ENCODE assay signal across 8 mouse cellular contexts in the genomic region with DNA sequence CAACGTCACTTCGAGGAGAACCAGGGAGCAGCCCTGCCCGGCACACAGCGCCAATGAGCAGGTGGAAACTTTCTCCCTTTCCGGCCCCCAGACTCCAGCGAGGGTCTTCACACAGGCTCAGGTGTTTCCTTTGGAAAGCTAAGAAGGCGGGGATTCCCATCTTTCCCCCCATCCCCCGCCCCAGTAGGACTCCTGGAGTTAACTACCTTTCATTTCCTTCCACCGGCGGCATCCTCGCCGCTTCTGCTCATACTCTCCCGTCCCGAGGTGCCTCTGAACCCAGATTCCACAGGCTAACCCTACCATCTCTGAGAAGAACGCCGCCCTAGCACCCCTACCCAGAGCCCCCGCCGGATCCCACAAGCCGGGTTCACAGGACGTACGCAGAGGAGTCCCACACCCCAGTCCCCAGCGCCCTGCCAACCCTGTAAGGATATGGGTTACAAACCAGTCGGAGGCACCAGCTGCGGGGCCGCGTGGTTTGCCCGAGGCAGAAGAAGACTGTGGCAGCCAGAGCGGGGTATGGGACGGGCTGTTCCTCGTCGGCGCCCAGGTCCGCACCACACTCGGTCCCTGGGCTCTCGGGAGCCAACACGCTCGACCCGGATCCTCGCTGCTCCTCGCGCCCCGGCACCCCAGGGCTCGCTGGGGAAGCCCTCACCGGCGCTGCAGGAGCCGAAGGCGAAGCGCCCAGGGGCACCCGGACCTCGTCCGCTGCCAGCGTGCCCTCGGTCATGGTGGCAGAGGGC. TPM values are rescaled to one million over a fixed set of nuclear protein-coding genes. Genes with fewer than 3 reads are reported as not detected.
A peak's percentile ranks its signal among the peaks of the same experiment; 100 is the strongest.
DNase-seq lines count a peak whose midpoint lies in the region; ATAC-seq and TF ChIP-seq lines count a peak whose summit lies in the region.

No protein-coding gene starts in this region.

- no peaks in the 10 kb centered on the region for H3K9me3 ChIP-seq in heart, embryonic 10.5 days
- no peaks in the 10 kb centered on the region for H3K9me3 ChIP-seq in E14TG2a.4 (ENCODE audit: low read length)
- H3K9me3 ChIP-seq in hindbrain, embryonic 13.5 days, result no peaks in the 10 kb centered on the region
- no peaks in the 10 kb centered on the region for H3K9me3 ChIP-seq in lung, postnatal 0 days (ENCODE audit: low read length)

- TF ChIP-seq CTCF in E14TG2a.4 (conservative IDR thresholded peaks at IDR 0.05; ENCODE audit: low read length), result no peak
- no peak for TF ChIP-seq CTCF in lung, postnatal 0 days (IDR thresholded peaks at IDR 0.05)
- TF ChIP-seq CTCF in testis, adult 2 months (IDR thresholded peaks at IDR 0.05; ENCODE audit: control insufficient read depth, insufficient read depth, insufficient replicate concordance, low read depth, low read length), result no peak

- H3K4me3 ChIP-seq in heart, embryonic 10.5 days, result peak overlapping the region; percentile 87
- H3K4me3 ChIP-seq in E14TG2a.4 (replicated peaks; ENCODE audit: low read length), result peak overlapping the region; percentile 91
- peak overlapping the region; percentile 80 for H3K4me3 ChIP-seq in hindbrain, embryonic 13.5 days
- H3K4me3 ChIP-seq in lung, postnatal 0 days (ENCODE audit: low read depth, low read length), result peak overlapping the region; percentile 53
- H3K4me3 ChIP-seq in testis, adult 2 months (ENCODE audit: control insufficient read depth, low read depth, low read length), result peak overlapping the region; percentile 89

- TF ChIP-seq POLR2A in testis, adult 2 months (IDR thresholded peaks at IDR 0.05; ENCODE audit: control insufficient read depth, low read depth, low read length), result peak; percentile 27; the same call in 1 of the 2 replicates

- peaks cover 62% of the 10 kb centered on the region for H3K27me3 ChIP-seq in heart, embryonic 10.5 days (ENCODE audit: insufficient read depth, poor library complexity, severe bottlenecking)
- H3K27me3 ChIP-seq in E14TG2a.4 (ENCODE audit: insufficient read depth, low read length), result peaks cover 84% of the 10 kb centered on the region
- H3K27me3 ChIP-seq in hindbrain, embryonic 13.5 days, result peaks cover 58% of the 10 kb centered on the region
- peaks cover 23% of the 10 kb centered on the region for H3K27me3 ChIP-seq in lung, postnatal 0 days (replicated peaks; ENCODE audit: insufficient read depth, low read length)
- H3K27me3 ChIP-seq in testis, adult 2 months (ENCODE audit: control insufficient read depth, insufficient read depth, low read length), result no peaks in the 10 kb centered on the region

- WGBS in heart, embryonic 10.5 days, result 1% methylated on average over 53 of the region's 53 CpGs
- WGBS in hindbrain, embryonic 13.5 days, result under 1% methylated on average over 53 of the region's 53 CpGs
- 2% methylated on average over 52 of the region's 53 CpGs for WGBS in lung, postnatal 0 days

- TF ChIP-seq EP300 in lung, postnatal 0 days (IDR thresholded peaks at IDR 0.05), result no peak

- peak overlapping the region; percentile 94 for H3K9ac ChIP-seq in hindbrain, embryonic 13.5 days
- H3K9ac ChIP-seq in lung, postnatal 0 days (replicated peaks; ENCODE audit: low read depth), result 0 out of 2 replicates have a peak overlapping the region, but pooled peaks have one; percentile 19

- peak overlapping the region; percentile 95 for H3K27ac ChIP-seq in heart, embryonic 10.5 days
- peak overlapping the region; percentile 90 for H3K27ac ChIP-seq in hindbrain, embryonic 13.5 days
- no peak overlapping the region for H3K27ac ChIP-seq in lung, postnatal 0 days (ENCODE audit: low read length)
- no peak overlapping the region for H3K27ac ChIP-seq in testis, adult 2 months (ENCODE audit: control insufficient read depth, insufficient read depth, low read depth, low read length)

- no peak for DNase-seq in heart, embryonic 10.5 days (ENCODE audit: low spot score)
- no peak for DNase-seq in heart, adult 8-10 months (ENCODE audit: low spot score)
- DNase-seq in embryo, embryonic 9.5 days (ENCODE audit: extremely low spot score), result peak; percentile 39
- no peak for DNase-seq in lung, postnatal 0 days (ENCODE audit: low spot score)
- no peak for DNase-seq in cerebellum, adult 18-20 months

- peak overlapping the region; percentile 72 for H3K4me2 ChIP-seq in hindbrain, embryonic 13.5 days
- H3K4me2 ChIP-seq in lung, postnatal 0 days (replicated peaks; ENCODE audit: low read depth, low read length), result peak overlapping the region; percentile 98

- peaks cover 79% of the 10 kb centered on the region for H3K4me1 ChIP-seq in heart, embryonic 10.5 days
- peaks cover 41% of the 10 kb centered on the region for H3K4me1 ChIP-seq in E14TG2a.4 (replicated peaks; ENCODE audit: low read depth, low read length)
- H3K4me1 ChIP-seq in hindbrain, embryonic 13.5 days (replicated peaks), result peaks cover 60% of the 10 kb centered on the region
- peaks cover 8% of the 10 kb centered on the region; the same call in 1 of the 2 replicates for H3K4me1 ChIP-seq in lung, postnatal 0 days (ENCODE audit: insufficient read depth, low read depth, low read length)
- H3K4me1 ChIP-seq in testis, adult 2 months (ENCODE audit: control insufficient read depth, insufficient read depth, low read length), result peaks cover 19% of the 10 kb centered on the region

- ATAC-seq in hindbrain, embryonic 13.5 days (ENCODE audit: low FRiP score), result peak; percentile 11; the same call in 1 of the 2 replicates
- no peak for ATAC-seq in lung, postnatal 0 days

- H3K36me3 ChIP-seq in heart, embryonic 10.5 days, result peaks cover 17% of the 10 kb centered on the region
- H3K36me3 ChIP-seq in E14TG2a.4 (ENCODE audit: insufficient read depth, low read length), result no peaks in the 10 kb centered on the region
- peaks cover 9% of the 10 kb centered on the region; the same call in 1 of the 2 replicates for H3K36me3 ChIP-seq in hindbrain, embryonic 13.5 days
- H3K36me3 ChIP-seq in lung, postnatal 0 days (ENCODE audit: insufficient read depth, low read length), result no peaks in the 10 kb centered on the region
- no peaks in the 10 kb centered on the region for H3K36me3 ChIP-seq in testis, adult 2 months (ENCODE audit: control insufficient read depth, insufficient read depth, low read length)

RNA-seq across cellular contexts. Expression of a gene that starts 1.0 kb away (rescaled TPM):
- 11.1 and 11.8 TPM in 2 replicates for polyA plus RNA-seq in heart, embryonic 10.5 days (2016; fragmentation: Nextera tagmentation; extraction: Ambion mirVana)
- 1 to 10 TPM; 3.9 to 9.7 (median 7.7) TPM for total RNA-seq in heart, adult 8-10 months (2022)
- 9.7 and 10.2 TPM in 2 replicates for polyA plus RNA-seq in hindbrain, embryonic 13.5 days (2015; fragmentation: Nextera tagmentation; extraction: Ambion mirVana)
- 0.42 and 0.55 TPM in 2 replicates for polyA plus RNA-seq in lung, postnatal 0 days (2015; fragmentation: Nextera tagmentation; extraction: Ambion mirVana)
- 78.4 and 84.0 TPM in 2 replicates for polyA plus RNA-seq in testis, adult 2 months (2012; rRNA removed)

RNA-seq across cellular contexts. Expression of a gene that starts 21.8 kb away (rescaled TPM):
- 0.55 and 0.84 TPM in 2 replicates for polyA plus RNA-seq in heart, embryonic 10.5 days (2016; fragmentation: Nextera tagmentation; extraction: Ambion mirVana)
- under 1 TPM in 3 of 4 experiments, not detected in 1; 0.28 to 0.46 (median 0.33) TPM for total RNA-seq in heart, adult 8-10 months (2022)
- polyA plus RNA-seq in hindbrain, embryonic 13.5 days (2015; fragmentation: Nextera tagmentation; extraction: Ambion mirVana), result 1.1 and 2.0 TPM in 2 replicates
- 10.3 and 11.7 TPM in 2 replicates for polyA plus RNA-seq in lung, postnatal 0 days (2015; fragmentation: Nextera tagmentation; extraction: Ambion mirVana)
- 341 and 400 TPM in 2 replicates for polyA plus RNA-seq in testis, adult 2 months (2012; rRNA removed)

Comparison
In these comparisons a context has a peak if more than half of its experiments do, and no peak if none do; other contexts are left out.
1. H3K27ac ChIP-seq: peak in heart, embryonic 10.5 days (single experiment) and hindbrain, embryonic 13.5 days (single experiment); none in lung, postnatal 0 days (single experiment) and testis, adult 2 months (single experiment).
2. RNA of a gene that starts 21.8 kb away (polyA plus RNA-seq): 341 to 400 TPM in testis, adult 2 months; 10.3 to 11.7 TPM in lung, postnatal 0 days, 1.1 to 2.0 TPM in hindbrain, embryonic 13.5 days and 0.55 to 0.84 TPM in heart, embryonic 10.5 days; every median in the first group is over 10 times any median in the second.
3. Peak in every context shown above with its lines, with median percentiles within 50 percentile points of each other: H3K4me3 ChIP-seq.